Mouse (Mus musculus) intestine, embryonic 15.5 days (tissue): ENCODE measurements around the gene Ankfn1. TPM values are rescaled to one million over a fixed set of nuclear protein-coding genes. Genes with fewer than 3 reads are reported as not detected.

Experiments used
- ATAC-seq: fragments of 200-750 bp; cut with Nextera tagmentation; 2 replicates; pipeline ENCODE4 v1.8.0; 2017; ENCODE audit warnings: moderate TSS enrichment, moderate library complexity
- H3K27ac ChIP-seq: fragments of 300-500 bp; sonication (generic); 2 replicates; pipeline ENCODE4 v1.5.1; 2015; ENCODE audit warnings: mild to moderate bottlenecking, inconsistent platforms
- H3K27me3 ChIP-seq: fragments of 300-500 bp; sonication (generic); replicated peaks from 2 replicates; pipeline ENCODE4 v1.6.1; 2015; ENCODE audit warnings: inconsistent platforms
- H3K36me3 ChIP-seq: fragments of 300-500 bp; sonication (generic); 2 replicates; pipeline ENCODE4 v1.6.1; 2015; ENCODE audit warnings: inconsistent platforms
- H3K4me1 ChIP-seq: fragments of 300-500 bp; sonication (generic); replicated peaks from 2 replicates; pipeline ENCODE4 v1.6.1; 2015; ENCODE audit warnings: inconsistent platforms
- H3K4me2 ChIP-seq: fragments of 300-500 bp; sonication (generic); replicated peaks from 2 replicates; pipeline ENCODE4 v1.6.1; 2015; ENCODE audit warnings: mild to moderate bottlenecking, inconsistent platforms
- H3K4me3 ChIP-seq: fragments of 300-500 bp; sonication (generic); replicated peaks from 2 replicates; pipeline ENCODE4 v1.5.1; 2015; ENCODE audit warnings: inconsistent platforms
- H3K9ac ChIP-seq: fragments of 300-500 bp; sonication (generic); 2 replicates; pipeline ENCODE4 v1.6.1; 2015; ENCODE audit warnings: inconsistent platforms
- H3K9me3 ChIP-seq: fragments of 300-500 bp; sonication (generic); 2 replicates; pipeline ENCODE4 v1.6.1; 2016; ENCODE audit warnings: inconsistent platforms
- WGBS: fragments of 180-500 bp; shearing (Covaris S2); methylation state at CpG from one replicate; pipeline ENCODE4 v1.1.7; 2015; 5-methylcytosine and 5-hydroxymethylcytosine counted together
- polyA plus RNA-seq: library from polyadenylated mRNA; unstranded; fragments of >200 nt; fragmentation: Nextera tagmentation; extraction: Ambion mirVana; gene quantifications from 2 replicates; pipeline ENCODE4 v1.2.1, GENCODE M21; 2015

Ankfn1 gene
- polyA plus RNA-seq, 1 experiment from 2014 or later, result 0.11 TPM

- WGBS, result 82% methylated on average over 12 of the region's 12 CpGs
- Histone ChIP-seq H3K27ac (no peak overlapping the region), H3K36me3 (no peaks in the 10 kb centered on the region), H3K9me3 (no peaks in the 10 kb centered on the region), H3K4me1 (0 out of 2 replicates have a peak, but pooled peaks cover 2% of the 10 kb centered on the region), H3K9ac (no peak overlapping the region), H3K4me3 (no peak overlapping the region), H3K27me3 (no peaks in the 10 kb centered on the region), H3K4me2 (no peak overlapping the region)
- no peak for ATAC-seq
These were observed 330.0 kb downstream of the Ankfn1 start for GRCm38 (mm10) chr11:89447477-89447876.

GRCm38 (mm10) chr11:89440566-89440965 lies 336.9 kb downstream of the Ankfn1 start:
- Histone ChIP-seq H3K9me3 (no peaks in the 10 kb centered on the region), H3K27me3 (no peaks in the 10 kb centered on the region), H3K4me1 (no peaks in the 10 kb centered on the region), H3K4me2 (no peak overlapping the region), H3K36me3 (no peaks in the 10 kb centered on the region), H3K27ac (no peak overlapping the region), H3K4me3 (no peak overlapping the region), H3K9ac (no peak overlapping the region)
- ATAC-seq, result no peak
- 74% methylated on average over 6 of the region's 6 CpGs for WGBS

- Histone ChIP-seq H3K9ac (no peak overlapping the region), H3K27ac (no peak overlapping the region), H3K27me3 (no peaks in the 10 kb centered on the region), H3K4me1 (no peaks in the 10 kb centered on the region), H3K36me3 (no peaks in the 10 kb centered on the region), H3K4me2 (no peak overlapping the region), H3K4me3 (no peak overlapping the region), H3K9me3 (no peaks in the 10 kb centered on the region)
- WGBS, result 52% methylated on average over 3 of the region's 3 CpGs
- no peak for ATAC-seq
These were observed 353.1 kb downstream of the Ankfn1 start for GRCm38 (mm10) chr11:89424358-89424757.

GRCm38 (mm10) chr11:89422637-89423036 lies 354.8 kb downstream of the Ankfn1 start:
- Histone ChIP-seq H3K4me3 (no peak overlapping the region), H3K27ac (no peak overlapping the region), H3K9me3 (no peaks in the 10 kb centered on the region), H3K27me3 (no peaks in the 10 kb centered on the region), H3K9ac (no peak overlapping the region), H3K4me2 (no peak overlapping the region), H3K36me3 (no peaks in the 10 kb centered on the region), H3K4me1 (no peaks in the 10 kb centered on the region)
- no peak for ATAC-seq
- 69% methylated on average over 5 of the region's 5 CpGs for WGBS

- no peak for ATAC-seq
- H3K27me3 ChIP-seq, result no peaks in the 10 kb centered on the region
- H3K4me3 ChIP-seq, result no peak overlapping the region
- H3K4me1 ChIP-seq, result no peaks in the 10 kb centered on the region
- no peak overlapping the region for H3K9ac ChIP-seq
- WGBS, result 69% methylated on average over 11 of the region's 11 CpGs
- no peaks in the 10 kb centered on the region for H3K9me3 ChIP-seq
- H3K27ac ChIP-seq, result no peak overlapping the region
- H3K36me3 ChIP-seq, result no peaks in the 10 kb centered on the region
- H3K4me2 ChIP-seq, result no peak overlapping the region
These were observed 356.6 kb downstream of the Ankfn1 start for GRCm38 (mm10) chr11:89420767-89421438.

- H3K4me2 ChIP-seq, result no peak overlapping the region
- H3K36me3 ChIP-seq, result no peaks in the 10 kb centered on the region
- ATAC-seq, result no peak
- no peak overlapping the region for H3K9ac ChIP-seq
- H3K4me3 ChIP-seq, result no peak overlapping the region
- no peaks in the 10 kb centered on the region for H3K27me3 ChIP-seq
- no peaks in the 10 kb centered on the region for H3K9me3 ChIP-seq
- 86% methylated on average over 2 of the region's 2 CpGs for WGBS
- no peaks in the 10 kb centered on the region for H3K4me1 ChIP-seq
- H3K27ac ChIP-seq, result no peak overlapping the region
These were observed 357.6 kb downstream of the Ankfn1 start for GRCm38 (mm10) chr11:89419863-89420262.

- no peaks in the 10 kb centered on the region for H3K4me1 ChIP-seq
- no peak overlapping the region for H3K4me2 ChIP-seq
- H3K27me3 ChIP-seq, result no peaks in the 10 kb centered on the region
- H3K9ac ChIP-seq, result no peak overlapping the region
- no peaks in the 10 kb centered on the region for H3K9me3 ChIP-seq
- H3K36me3 ChIP-seq, result no peaks in the 10 kb centered on the region
- H3K27ac ChIP-seq, result no peak overlapping the region
- H3K4me3 ChIP-seq, result no peak overlapping the region
- ATAC-seq, result no peak
- WGBS, result 59% methylated on average over 12 of the region's 12 CpGs
These were observed 358.8 kb downstream of the Ankfn1 start for GRCm38 (mm10) chr11:89418644-89419043.

- ATAC-seq, result no peak
- no peaks in the 10 kb centered on the region for H3K27me3 ChIP-seq
- H3K27ac ChIP-seq, result no peak overlapping the region
- H3K4me3 ChIP-seq, result no peak overlapping the region
- H3K9me3 ChIP-seq, result no peaks in the 10 kb centered on the region
- no peak overlapping the region for H3K4me2 ChIP-seq
- no peak overlapping the region for H3K9ac ChIP-seq
- no peaks in the 10 kb centered on the region for H3K4me1 ChIP-seq
- WGBS, result 70% methylated on average over 6 of the region's 6 CpGs
- H3K36me3 ChIP-seq, result no peaks in the 10 kb centered on the region
These were observed 360.7 kb downstream of the Ankfn1 start for GRCm38 (mm10) chr11:89416769-89417168.

GRCm38 (mm10) chr11:89408774-89409173 lies 368.7 kb downstream of the Ankfn1 start:
- Histone ChIP-seq H3K27me3 (no peaks in the 10 kb centered on the region), H3K9ac (no peak overlapping the region), H3K4me2 (no peak overlapping the region), H3K4me1 (no peaks in the 10 kb centered on the region), H3K9me3 (no peaks in the 10 kb centered on the region), H3K4me3 (no peak overlapping the region), H3K36me3 (no peaks in the 10 kb centered on the region), H3K27ac (peak overlapping the region; percentile 27; the same call in 1 of the 2 replicates)
- 47% methylated on average over 6 of the region's 6 CpGs for WGBS
- peak; percentile 68; the same call in 1 of the 2 replicates for ATAC-seq

GRCm38 (mm10) chr11:89404489-89404888 lies 373.0 kb downstream of the Ankfn1 start:
- H3K9ac ChIP-seq, result no peak overlapping the region
- no peak overlapping the region for H3K4me3 ChIP-seq
- no peaks in the 10 kb centered on the region for H3K9me3 ChIP-seq
- WGBS, result 80% methylated on average over 1 of the region's 1 CpGs
- no peak overlapping the region for H3K27ac ChIP-seq
- no peaks in the 10 kb centered on the region for H3K4me1 ChIP-seq
- no peaks in the 10 kb centered on the region for H3K36me3 ChIP-seq
- no peak overlapping the region for H3K4me2 ChIP-seq
- no peaks in the 10 kb centered on the region for H3K27me3 ChIP-seq
- ATAC-seq, result no peak

- Histone ChIP-seq H3K4me1 (no peaks in the 10 kb centered on the region), H3K27me3 (no peaks in the 10 kb centered on the region), H3K4me3 (no peak overlapping the region), H3K9ac (no peak overlapping the region), H3K36me3 (no peaks in the 10 kb centered on the region), H3K27ac (no peak overlapping the region), H3K9me3 (no peaks in the 10 kb centered on the region), H3K4me2 (no peak overlapping the region)
- ATAC-seq, result no peak
- 91% methylated on average over 14 of the region's 14 CpGs for WGBS
These were observed 374.0 kb downstream of the Ankfn1 start for GRCm38 (mm10) chr11:89403436-89403835.

- Histone ChIP-seq H3K27ac (no peak overlapping the region), H3K27me3 (no peaks in the 10 kb centered on the region), H3K4me3 (no peak overlapping the region), H3K9me3 (no peaks in the 10 kb centered on the region), H3K9ac (no peak overlapping the region), H3K36me3 (no peaks in the 10 kb centered on the region), H3K4me2 (no peak overlapping the region), H3K4me1 (0 out of 2 replicates have a peak, but pooled peaks cover 2% of the 10 kb centered on the region)
- 59% methylated on average over 2 of the region's 2 CpGs for WGBS
- ATAC-seq, result no peak
These were observed 388.6 kb downstream of the Ankfn1 start for GRCm38 (mm10) chr11:89388851-89389250.

GRCm38 (mm10) chr11:89382634-89383009 lies 394.8 kb downstream of the Ankfn1 start:
- 61% methylated on average over 2 of the region's 2 CpGs for WGBS
- H3K36me3 ChIP-seq, result no peaks in the 10 kb centered on the region
- no peak overlapping the region for H3K4me3 ChIP-seq
- H3K27ac ChIP-seq, result peak overlapping the region; percentile 32; the same call in 1 of the 2 replicates
- no peak for ATAC-seq
- H3K4me2 ChIP-seq, result no peak overlapping the region
- H3K9me3 ChIP-seq, result no peaks in the 10 kb centered on the region
- H3K9ac ChIP-seq, result no peak overlapping the region
- no peaks in the 10 kb centered on the region for H3K27me3 ChIP-seq
- peaks cover 14% of the 10 kb centered on the region for H3K4me1 ChIP-seq
